Mouse (Mus musculus) heart, embryonic 14.5 days (tissue): ENCODE results near the gene Telo2. TPM values are rescaled to one million over a fixed set of nuclear protein-coding genes. Genes with fewer than 3 reads are reported as not detected.

Source experiments
- ATAC-seq: fragments of 200-750 bp; cut with Nextera tagmentation; 2 replicates; pipeline ENCODE4 v1.8.0; 2017; ENCODE audit warnings: low read depth, moderate TSS enrichment; ENCODE audit not compliant: insufficient number of reproducible peaks, insufficient read depth, low FRiP score
- H3K27ac ChIP-seq, 2 experiments: fragments of 200-500 bp in 1 of 2; fragments of 300-500 bp in 1 of 2; sonication (generic) in 1 of 2; replicated peaks in 1 of 2; 2 replicates each; pipeline ENCODE4 v1.5.1; 2012 to 2014; ENCODE audit warnings: low read depth in 2 of 2, low read length in 2 of 2, control low read depth in 1 of 2, mild to moderate bottlenecking in 1 of 2, mixed read lengths in 1 of 2; ENCODE audit not compliant: control insufficient read depth in 1 of 2, insufficient read depth in 1 of 2
- H3K27me3 ChIP-seq: fragments of 300-500 bp; sonication (generic); 2 replicates; pipeline ENCODE4 v1.6.1; 2014; ENCODE audit warnings: mild to moderate bottlenecking, low read length, control low read depth; ENCODE audit not compliant: control insufficient read depth, insufficient read depth
- H3K36me3 ChIP-seq: fragments of 300-500 bp; sonication (generic); 2 replicates; pipeline ENCODE4 v1.6.1; 2014; ENCODE audit warnings: mild to moderate bottlenecking, control low read depth, low read length, mixed read lengths; ENCODE audit not compliant: control insufficient read depth, insufficient read depth
- H3K4me1 ChIP-seq, 2 experiments: fragments of 200-500 bp in 1 of 2; fragments of 300-500 bp in 1 of 2; sonication (generic) in 1 of 2; 2 replicates each; pipeline ENCODE4 v1.6.1; 2012 to 2014; ENCODE audit warnings: low read length in 2 of 2, control low read depth in 1 of 2, mixed read lengths in 1 of 2; ENCODE audit not compliant: control insufficient read depth in 2 of 2, insufficient read depth in 2 of 2
- H3K4me2 ChIP-seq: fragments of 300-500 bp; sonication (generic); 2 replicates; pipeline ENCODE4 v1.6.1; 2014; ENCODE audit warnings: mild to moderate bottlenecking, low read length
- H3K4me3 ChIP-seq, 2 experiments: fragments of 200-500 bp in 1 of 2; fragments of 300-500 bp in 1 of 2; sonication (generic) in 1 of 2; 2 replicates each; pipeline ENCODE4 v1.5.1; 2012 to 2014; ENCODE audit warnings: low read length in 2 of 2, mild to moderate bottlenecking in 2 of 2, control low read depth in 1 of 2, low read depth in 1 of 2, moderate library complexity in 1 of 2; ENCODE audit not compliant: control insufficient read depth in 1 of 2, insufficient read depth in 1 of 2
- H3K9ac ChIP-seq: fragments of 300-500 bp; sonication (generic); 2 replicates; pipeline ENCODE4 v1.6.1; 2014; ENCODE audit warnings: mild to moderate bottlenecking, low read length
- H3K9me3 ChIP-seq: fragments of 300-500 bp; sonication (generic); 2 replicates; pipeline ENCODE4 v1.6.1; 2016; ENCODE audit warnings: low read length, control low read depth; ENCODE audit not compliant: control insufficient read depth
- WGBS: fragments of 180-500 bp; shearing (Covaris S2); extraction: QIAGEN DNeasy Blood & Tissue Kit; methylation state at CpG from one replicate; pipeline ENCODE4 v1.1.7; 2014; 5-methylcytosine and 5-hydroxymethylcytosine counted together
- polyA plus RNA-seq: library from polyadenylated mRNA; unstranded; fragments of >200 nt; fragmentation: Nextera tagmentation; extraction: Ambion mirVana; gene quantifications from 2 replicates; pipeline ENCODE4 v1.2.1, GENCODE M21; 2014

Telo2 gene
- polyA plus RNA-seq, result 19.3 and 27.8 TPM in 2 replicates

- Histone ChIP-seq H3K9ac (peak within 1 kb of the TSS; percentile 84), H3K36me3 (peaks cover 15% of the 10 kb centered on the region), H3K27ac (peak within 1 kb of the TSS; percentile 92 to 93), H3K27me3 (no peaks in the 10 kb centered on the region), H3K9me3 (no peaks in the 10 kb centered on the region), H3K4me1 (peaks cover 11 to 18% of the 10 kb centered on the region in 2 experiments), H3K4me2 (peak within 1 kb of the TSS; percentile 99), H3K4me3 (peak within 1 kb of the TSS; percentile 53 to 69)
- ATAC-seq, result peak; percentile 90
- 4% methylated on average over 40 of the region's 40 CpGs for WGBS
Measured at GRCm38 (mm10) chr17:25115664-25116432, at the start of gene Telo2. Gene Telo2, minus strand, starts transcription at chr17:25115967.

GRCm38 (mm10) chr17:25164770-25165169 lies 49.0 kb upstream of the Telo2 start:
- Histone ChIP-seq H3K9me3 (no peaks in the 10 kb centered on the region), H3K4me2 (no peak overlapping the region), H3K27ac (no peak overlapping the region), H3K4me1 (no peaks in the 10 kb centered on the region), H3K36me3 (peaks cover 21% of the 10 kb centered on the region), H3K4me3 (no peak overlapping the region), H3K27me3 (no peaks in the 10 kb centered on the region), H3K9ac (no peak overlapping the region)
- no peak for ATAC-seq
- WGBS, result 74% methylated on average over 3 of the region's 3 CpGs

DNA sequence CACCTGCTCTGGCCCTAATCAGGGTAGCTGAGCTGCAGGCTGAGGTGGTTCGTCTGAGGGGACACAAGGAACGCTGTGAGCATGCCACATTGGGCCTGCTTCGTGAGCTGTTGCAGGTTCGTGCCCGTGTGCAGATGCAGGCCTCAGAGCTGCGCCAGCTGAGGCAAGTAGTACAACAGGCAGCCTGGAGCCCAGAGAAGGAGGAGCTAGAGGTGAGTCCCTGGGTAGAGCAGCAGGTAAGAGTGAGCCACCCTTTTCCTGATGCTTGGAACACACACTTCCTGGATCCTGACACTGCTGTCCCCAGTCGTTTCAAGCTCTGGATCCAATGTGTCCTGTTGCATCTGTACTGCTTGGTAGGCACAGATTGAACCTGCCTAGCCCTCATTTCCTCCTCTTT lies 47.6 kb upstream of the Telo2 start:
- 73% methylated on average over 7 of the region's 7 CpGs for WGBS
- Histone ChIP-seq H3K27me3 (no peaks in the 10 kb centered on the region), H3K4me1 (no peaks in the 10 kb centered on the region), H3K9ac (no peak overlapping the region), H3K4me2 (no peak overlapping the region), H3K9me3 (no peaks in the 10 kb centered on the region), H3K36me3 (peaks cover 28% of the 10 kb centered on the region), H3K4me3 (no peak overlapping the region), H3K27ac (no peak overlapping the region)
- ATAC-seq, result no peak

DNA sequence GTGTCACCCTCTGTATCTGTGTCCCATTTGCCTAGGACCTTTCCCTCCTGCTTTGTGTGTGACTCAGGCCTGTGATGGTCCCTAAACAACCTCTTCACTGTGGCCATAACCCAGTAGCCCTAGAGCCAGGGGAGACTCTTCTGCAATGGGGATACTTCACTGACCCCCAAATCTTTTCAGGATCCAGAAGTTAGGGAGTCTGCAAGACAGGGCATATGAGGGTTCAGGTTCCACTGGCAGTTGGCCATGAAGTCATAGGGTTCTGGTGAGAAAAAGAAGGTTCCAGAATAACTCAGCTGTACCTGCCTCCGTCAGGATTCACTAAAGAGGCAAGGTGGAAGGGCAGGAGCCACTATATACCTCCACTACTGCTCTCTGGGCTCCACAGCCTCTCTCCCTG lies 46.4 kb upstream of the Telo2 start, which contains the start of gene Ccdc154:
Gene Ccdc154 (plus strand): TSS at position 301 of the 400 bp plus-strand sequence.
- ATAC-seq, result no peak
- Histone ChIP-seq H3K4me1 (no peaks in the 10 kb centered on the region), H3K27me3 (no peaks in the 10 kb centered on the region), H3K27ac (no peak within 1 kb of the TSS), H3K36me3 (peaks cover 38% of the 10 kb centered on the region), H3K4me3 (no peak within 1 kb of the TSS), H3K9me3 (no peaks in the 10 kb centered on the region), H3K9ac (no peak within 1 kb of the TSS), H3K4me2 (no peak within 1 kb of the TSS)
- WGBS, result 94% methylated on average over 1 of the region's 1 CpGs

DNA sequence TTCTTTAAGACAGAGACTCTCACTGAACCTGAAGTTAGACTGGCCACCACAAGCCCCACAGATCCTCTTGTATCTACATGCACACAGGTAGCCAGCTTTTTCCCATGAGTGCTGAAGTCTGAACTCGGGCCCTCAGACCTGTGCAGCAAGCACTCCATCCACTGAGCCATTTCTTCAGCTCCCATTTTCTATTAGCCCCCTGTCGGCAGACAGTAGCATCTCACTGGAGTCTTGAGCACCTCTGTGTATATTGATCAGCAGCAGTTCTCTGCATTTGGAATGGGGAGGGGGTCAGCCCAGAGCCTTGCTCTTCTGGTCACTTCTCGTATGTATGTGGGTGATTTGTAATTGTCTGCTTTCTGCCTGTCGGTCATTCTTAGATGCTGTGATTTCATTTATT lies 24.2 kb upstream of the Telo2 start:
- Histone ChIP-seq H3K9me3 (no peaks in the 10 kb centered on the region), H3K4me3 (no peak overlapping the region), H3K9ac (no peak overlapping the region), H3K36me3 (peaks cover 6% of the 10 kb centered on the region; the same call in 1 of the 2 replicates), H3K27me3 (no peaks in the 10 kb centered on the region), H3K4me2 (no peak overlapping the region), H3K27ac (no peak overlapping the region), H3K4me1 (no peaks in the 10 kb centered on the region)
- ATAC-seq, result no peak
- 66% methylated on average over 4 of the region's 4 CpGs for WGBS

- no peak overlapping the region for H3K4me3 ChIP-seq
- no peaks in the 10 kb centered on the region; the same call in 1 of the 2 replicates for H3K36me3 ChIP-seq
- no peak overlapping the region for H3K4me2 ChIP-seq
- H3K4me1 ChIP-seq, result peaks cover 2 to 8% of the 10 kb centered on the region in 2 experiments; a peak in 3 of 4 replicates
- H3K9ac ChIP-seq, result no peak overlapping the region
- no peaks in the 10 kb centered on the region for H3K9me3 ChIP-seq
- no peaks in the 10 kb centered on the region for H3K27me3 ChIP-seq
- H3K27ac ChIP-seq, result no peak overlapping the region
- WGBS, result 100% methylated on average over 1 of the region's 1 CpGs
- ATAC-seq, result no peak
Measured at GRCm38 (mm10) chr17:25138803-25139202, 23.0 kb upstream of the Telo2 start.

- Histone ChIP-seq H3K4me1 (peaks cover 2 to 9% of the 10 kb centered on the region in 2 experiments; a peak in 3 of 4 replicates), H3K4me2 (no peak overlapping the region), H3K9ac (no peak overlapping the region), H3K27me3 (no peaks in the 10 kb centered on the region), H3K36me3 (no peaks in the 10 kb centered on the region; the same call in 1 of the 2 replicates), H3K9me3 (no peaks in the 10 kb centered on the region), H3K27ac (no peak overlapping the region), H3K4me3 (no peak overlapping the region)
- WGBS, result 83% methylated on average over 6 of the region's 6 CpGs
- no peak for ATAC-seq
Measured at GRCm38 (mm10) chr17:25135622-25136021, 19.9 kb upstream of the Telo2 start.
